Mouse (Mus musculus) heart, embryonic 16.5 days (tissue): ENCODE results near the gene Necab2. TPM values are rescaled to one million over a fixed set of nuclear protein-coding genes. Genes with fewer than 3 reads are reported as not detected.

Experiments used
- ATAC-seq: fragments of 200-750 bp; cut with Nextera tagmentation; replicated peaks from 2 replicates; pipeline ENCODE4 v1.8.0; 2017; ENCODE audit warnings: moderate number of reproducible peaks; ENCODE audit not compliant: insufficient read depth, low FRiP score; ENCODE audit errors: extremely low read depth
- H3K27ac ChIP-seq: fragments of 300-500 bp; sonication (generic); 2 replicates; pipeline ENCODE4 v1.5.1; 2014; ENCODE audit warnings: mild to moderate bottlenecking, low read length, control low read depth, moderate library complexity
- H3K27me3 ChIP-seq: fragments of 300-500 bp; sonication (generic); 2 replicates; pipeline ENCODE4 v1.6.1; 2014; ENCODE audit warnings: low read length, mixed read lengths; ENCODE audit not compliant: control insufficient read depth, insufficient read depth
- H3K36me3 ChIP-seq: fragments of 300-500 bp; sonication (generic); 2 replicates; pipeline ENCODE4 v1.6.1; 2014; ENCODE audit not compliant: control insufficient read depth, insufficient read depth
- H3K4me1 ChIP-seq: fragments of 300-500 bp; sonication (generic); 2 replicates; pipeline ENCODE4 v1.6.1; 2014; ENCODE audit warnings: low read length, mixed read lengths; ENCODE audit not compliant: control insufficient read depth, insufficient read depth
- H3K4me2 ChIP-seq: fragments of 300-500 bp; sonication (generic); 2 replicates; pipeline ENCODE4 v1.6.1; 2014; ENCODE audit warnings: low read depth, mild to moderate bottlenecking, control low read depth, low read length
- H3K4me3 ChIP-seq: fragments of 300-500 bp; sonication (generic); 2 replicates; pipeline ENCODE4 v1.5.1; 2014; ENCODE audit warnings: mild to moderate bottlenecking, control low read depth, low read length
- H3K9ac ChIP-seq: fragments of 300-500 bp; sonication (generic); 2 replicates; pipeline ENCODE4 v1.6.1; 2014; ENCODE audit warnings: low read length, control low read depth
- H3K9me3 ChIP-seq: fragments of 300-500 bp; sonication (generic); replicated peaks from 2 replicates; pipeline ENCODE4 v1.6.1; 2016; ENCODE audit warnings: low read length; ENCODE audit not compliant: control insufficient read depth
- WGBS: fragments of 180-500 bp; shearing (Covaris S2); extraction: QIAGEN DNeasy Blood & Tissue Kit; methylation state at CpG from one replicate; pipeline ENCODE4 v1.1.7; 2014; 5-methylcytosine and 5-hydroxymethylcytosine counted together
- polyA plus RNA-seq: library from polyadenylated mRNA; unstranded; fragments of >200 nt; fragmentation: Nextera tagmentation; extraction: Ambion mirVana; gene quantifications from 2 replicates; pipeline ENCODE4 v1.2.1, GENCODE M21; 2015

Gene Necab2
- polyA plus RNA-seq, 1 experiment from 2014 or later = 0.12 TPM

- H3K4me2 ChIP-seq = no peak overlapping the region
- ATAC-seq = no peak
- no peak overlapping the region for H3K27ac ChIP-seq
- no peak overlapping the region for H3K9ac ChIP-seq
- H3K9me3 ChIP-seq = no peaks in the 10 kb centered on the region
- H3K27me3 ChIP-seq = no peaks in the 10 kb centered on the region
- H3K36me3 ChIP-seq = no peaks in the 10 kb centered on the region
- WGBS = 70% methylated on average over 7 of the region's 7 CpGs
- H3K4me1 ChIP-seq = peaks cover 12% of the 10 kb centered on the region
- no peak overlapping the region for H3K4me3 ChIP-seq
Measured at GRCm38 (mm10) chr8:119487093-119487492, 40.6 kb downstream of the Necab2 start.

GRCm38 (mm10) chr8:119496848-119497247 lies 50.3 kb downstream of the Necab2 start:
- Histone ChIP-seq H3K27me3 (peaks cover 11% of the 10 kb centered on the region), H3K4me1 (no peaks in the 10 kb centered on the region), H3K9me3 (no peaks in the 10 kb centered on the region), H3K27ac (no peak overlapping the region), H3K9ac (no peak overlapping the region), H3K36me3 (no peaks in the 10 kb centered on the region), H3K4me3 (no peak overlapping the region), H3K4me2 (no peak overlapping the region)
- 20% methylated on average over 6 of the region's 6 CpGs for WGBS
- no peak for ATAC-seq

GRCm38 (mm10) chr8:119499836-119500235 lies 53.3 kb downstream of the Necab2 start:
- Histone ChIP-seq H3K4me1 (no peaks in the 10 kb centered on the region), H3K36me3 (no peaks in the 10 kb centered on the region), H3K9me3 (no peaks in the 10 kb centered on the region), H3K27ac (no peak overlapping the region), H3K27me3 (peaks cover 5% of the 10 kb centered on the region; the same call in 1 of the 2 replicates), H3K4me3 (no peak overlapping the region), H3K4me2 (no peak overlapping the region), H3K9ac (no peak overlapping the region)
- WGBS = 86% methylated on average over 2 of the region's 2 CpGs
- ATAC-seq = no peak

- Histone ChIP-seq H3K27me3 (peaks cover 5% of the 10 kb centered on the region; the same call in 1 of the 2 replicates), H3K4me2 (no peak within 1 kb of the TSS), H3K9ac (no peak within 1 kb of the TSS), H3K4me3 (no peak within 1 kb of the TSS), H3K9me3 (no peaks in the 10 kb centered on the region), H3K36me3 (no peaks in the 10 kb centered on the region), H3K4me1 (no peaks in the 10 kb centered on the region), H3K27ac (no peak within 1 kb of the TSS)
- no peak for ATAC-seq
- 41% methylated on average over 5 of the region's 5 CpGs for WGBS
Measured at GRCm38 (mm10) chr8:119501598-119501997, 55.1 kb downstream of the Necab2 start, which contains the start of gene Slc38a8. TSS of gene Slc38a8 (minus strand) at chr8:119501698.

GRCm38 (mm10) chr8:119502111-119502510 lies 55.6 kb downstream of the Necab2 start:
- 40% methylated on average over 4 of the region's 4 CpGs for WGBS

GRCm38 (mm10) chr8:119503191-119503767 lies 56.8 kb downstream of the Necab2 start:
- no peak overlapping the region for H3K9ac ChIP-seq
- no peak overlapping the region for H3K4me3 ChIP-seq
- no peaks in the 10 kb centered on the region for H3K4me1 ChIP-seq
- H3K27me3 ChIP-seq = peaks cover 5% of the 10 kb centered on the region; the same call in 1 of the 2 replicates
- no peak overlapping the region for H3K27ac ChIP-seq
- H3K36me3 ChIP-seq = peaks cover 11% of the 10 kb centered on the region
- H3K9me3 ChIP-seq = no peaks in the 10 kb centered on the region
- WGBS = 62% methylated on average over 10 of the region's 10 CpGs
- no peak for ATAC-seq
- H3K4me2 ChIP-seq = no peak overlapping the region

More at GRCm38 (mm10) chr8:119502111-119502510, 55.6 kb downstream of the Necab2 start:
- no peak for ATAC-seq
- no peak overlapping the region for H3K4me3 ChIP-seq
- H3K27ac ChIP-seq = no peak overlapping the region
- no peak overlapping the region for H3K4me2 ChIP-seq
- no peak overlapping the region for H3K9ac ChIP-seq
- H3K27me3 ChIP-seq = peaks cover 5% of the 10 kb centered on the region; the same call in 1 of the 2 replicates
- H3K9me3 ChIP-seq = no peaks in the 10 kb centered on the region
- no peaks in the 10 kb centered on the region for H3K4me1 ChIP-seq
- peaks cover 1% of the 10 kb centered on the region for H3K36me3 ChIP-seq

GRCm38 (mm10) chr8:119505488-119505887 lies 59.0 kb downstream of the Necab2 start:
- WGBS = 33% methylated on average over 9 of the region's 9 CpGs
- Histone ChIP-seq H3K4me1 (no peaks in the 10 kb centered on the region), H3K27me3 (peaks cover 4% of the 10 kb centered on the region; the same call in 1 of the 2 replicates), H3K36me3 (peaks cover 32% of the 10 kb centered on the region), H3K4me2 (no peak overlapping the region), H3K27ac (no peak overlapping the region), H3K4me3 (no peak overlapping the region), H3K9ac (no peak overlapping the region), H3K9me3 (no peaks in the 10 kb centered on the region)
- ATAC-seq = no peak

GRCm38 (mm10) chr8:119506106-119506505 lies 59.6 kb downstream of the Necab2 start:
- 63% methylated on average over 8 of the region's 8 CpGs for WGBS
- Histone ChIP-seq H3K27me3 (0 out of 2 replicates have a peak, but pooled peaks cover 2% of the 10 kb centered on the region), H3K4me1 (no peaks in the 10 kb centered on the region), H3K9me3 (no peaks in the 10 kb centered on the region), H3K4me3 (no peak overlapping the region), H3K4me2 (no peak overlapping the region), H3K9ac (no peak overlapping the region), H3K36me3 (peaks cover 34% of the 10 kb centered on the region), H3K27ac (no peak overlapping the region)
- no peak for ATAC-seq

GRCm38 (mm10) chr8:119510471-119510870 lies 64.0 kb downstream of the Necab2 start:
- peaks cover 73% of the 10 kb centered on the region for H3K36me3 ChIP-seq
- 77% methylated on average over 9 of the region's 9 CpGs for WGBS
- no peak overlapping the region for H3K4me3 ChIP-seq
- ATAC-seq = no peak
- no peaks in the 10 kb centered on the region; the same call in 1 of the 2 replicates for H3K4me1 ChIP-seq
- H3K9me3 ChIP-seq = no peaks in the 10 kb centered on the region
- H3K4me2 ChIP-seq = no peak overlapping the region
- H3K9ac ChIP-seq = no peak overlapping the region
- no peaks in the 10 kb centered on the region for H3K27me3 ChIP-seq
- no peak overlapping the region for H3K27ac ChIP-seq
